Mouse (Mus musculus) hematopoietic stem cell, adult 5-6 weeks (primary cell): ENCODE data around the gene Gm13696. TPM values are rescaled to one million over a fixed set of nuclear protein-coding genes. Genes with fewer than 3 reads are reported as not detected.

Experiments used
- ATAC-seq, 2 experiments: fragments of 125-278 bp in 1 of 2; replicated peaks in 1 of 2; 2 replicates each; pipeline ENCODE4 v1.8.0; 2016 to 2017; ENCODE audit warnings: inconsistent platforms in 2 of 2, mild to moderate bottlenecking in 2 of 2, moderate number of reproducible peaks in 2 of 2, low read depth in 1 of 2, moderate TSS enrichment in 1 of 2; ENCODE audit not compliant: low FRiP score in 2 of 2, poor library complexity in 2 of 2, severe bottlenecking in 2 of 2, insufficient read depth in 1 of 2, low TSS enrichment in 1 of 2
- total RNA-seq: library from RNA; stranded (forward); fragments of 172-1452, 232-1000 nt; gene quantifications from 2 replicates; pipeline ENCODE4 v1.2.3, GENCODE M21; 2017

Gene Gm13696
- total RNA-seq, 1 experiment from 2014 or later, result not detected

- ATAC-seq, result peak; percentile 90 to 93
Measured at GRCm38 (mm10) chr2:84019519-84020305, 46.8 kb downstream of the Gm13696 start.

- ATAC-seq, result no peak
Measured at GRCm38 (mm10) chr2:84021930-84022329, 49.0 kb downstream of the Gm13696 start.

- no peak for ATAC-seq
Measured at GRCm38 (mm10) chr2:84022905-84023304, 50.0 kb downstream of the Gm13696 start.

- no peak for ATAC-seq
Measured at GRCm38 (mm10) chr2:84023319-84023718, 50.4 kb downstream of the Gm13696 start.

Other genes with a start within 250 kb of the Gm13696 start
- gene Itgav, start 248.7 kb upstream of the Gm13696 start, total RNA-seq, result 20.8 and 28.8 TPM in 2 replicates
- 0.63 and 0.79 TPM in 2 replicates for gene Fam171b, start 160.5 kb upstream of the Gm13696 start, total RNA-seq
- 0.38 TPM in 1 of 2 replicates, not detected in the other for gene Zswim2, start 31.9 kb upstream of the Gm13696 start, total RNA-seq
- gene Gm13698, start 17.4 kb upstream of the Gm13696 start, total RNA-seq, result not detected in 2 replicates
- gene Gm13693, start 11.6 kb upstream of the Gm13696 start, total RNA-seq, result not detected in 2 replicates
- gene Gm13695, start 5.8 kb upstream of the Gm13696 start, total RNA-seq, result not detected in 2 replicates
- gene Gm13694, start 5.8 kb downstream of the Gm13696 start, total RNA-seq, result not detected in 2 replicates
- gene Gm13697, start 11.6 kb downstream of the Gm13696 start, total RNA-seq, result not detected in 2 replicates
- gene Gm13691, start 17.4 kb downstream of the Gm13696 start, total RNA-seq, result not detected in 2 replicates